Mouse (Mus musculus): ENCODE measurements around the gene Ing3. TPM values are rescaled to one million over a fixed set of nuclear protein-coding genes. Genes with fewer than 3 reads are reported as not detected.
A peak's percentile ranks its signal among the peaks of the same experiment; 100 is the strongest.

The Ing3 gene
- polyA plus RNA-seq, 1 experiment from 2014 or later = 57.7 TPM

- H3K4me2 ChIP-seq (ENCODE audit: low read length) = no peak overlapping the region
- 85% methylated on average over 4 of the region's 4 CpGs for WGBS
- no peak overlapping the region for H3K9ac ChIP-seq (ENCODE audit: low read length)
- H3K9me3 ChIP-seq (replicated peaks; ENCODE audit: control insufficient read depth, low read length) = no peaks in the 10 kb centered on the region
- no peak overlapping the region for H3K4me3 ChIP-seq (ENCODE audit: low read depth, low read length)
- H3K4me1 ChIP-seq (ENCODE audit: control insufficient read depth, insufficient read depth, low read length) = no peaks in the 10 kb centered on the region
- no peak for ATAC-seq
- peaks cover 36% of the 10 kb centered on the region for H3K36me3 ChIP-seq (ENCODE audit: control insufficient read depth, insufficient read depth, low read length)
- H3K27ac ChIP-seq (ENCODE audit: low read depth, low read length) = no peak overlapping the region
- H3K27me3 ChIP-seq (replicated peaks; ENCODE audit: control insufficient read depth, insufficient read depth, low read length) = no peaks in the 10 kb centered on the region
- no peak for DNase-seq (ENCODE audit: low spot score)
These were observed 9.6 kb downstream of the Ing3 start for GRCm38 (mm10) chr6:21958922-21959321.

GRCm38 (mm10) chr6:21959909-21960308 lies 10.5 kb downstream of the Ing3 start:
- Histone ChIP-seq H3K4me2 (ENCODE audit: low read length) (no peak overlapping the region), H3K27ac (ENCODE audit: low read depth, low read length) (no peak overlapping the region), H3K27me3 (replicated peaks; ENCODE audit: control insufficient read depth, insufficient read depth, low read length) (no peaks in the 10 kb centered on the region), H3K9me3 (replicated peaks; ENCODE audit: control insufficient read depth, low read length) (no peaks in the 10 kb centered on the region), H3K4me3 (ENCODE audit: low read depth, low read length) (no peak overlapping the region), H3K4me1 (ENCODE audit: control insufficient read depth, insufficient read depth, low read length) (no peaks in the 10 kb centered on the region), H3K9ac (ENCODE audit: low read length) (no peak overlapping the region), H3K36me3 (ENCODE audit: control insufficient read depth, insufficient read depth, low read length) (peaks cover 32% of the 10 kb centered on the region)
- DNase-seq (ENCODE audit: low spot score) = no peak
- 95% methylated on average over 5 of the region's 5 CpGs for WGBS
- no peak for ATAC-seq

GRCm38 (mm10) chr6:21977532-21977931 lies 28.2 kb downstream of the Ing3 start:
- no peaks in the 10 kb centered on the region for H3K9me3 ChIP-seq (replicated peaks; ENCODE audit: control insufficient read depth, low read length)
- no peak for DNase-seq (ENCODE audit: low spot score)
- no peak overlapping the region for H3K4me3 ChIP-seq (ENCODE audit: low read depth, low read length)
- no peak overlapping the region for H3K9ac ChIP-seq (ENCODE audit: low read length)
- no peak overlapping the region for H3K4me2 ChIP-seq (ENCODE audit: low read length)
- H3K27ac ChIP-seq (ENCODE audit: low read depth, low read length) = no peak overlapping the region
- H3K4me1 ChIP-seq (ENCODE audit: control insufficient read depth, insufficient read depth, low read length) = no peaks in the 10 kb centered on the region
- 90% methylated on average over 2 of the region's 2 CpGs for WGBS
- no peak for ATAC-seq
- peaks cover 22% of the 10 kb centered on the region for H3K36me3 ChIP-seq (ENCODE audit: control insufficient read depth, insufficient read depth, low read length)
- H3K27me3 ChIP-seq (replicated peaks; ENCODE audit: control insufficient read depth, insufficient read depth, low read length) = no peaks in the 10 kb centered on the region

GRCm38 (mm10) chr6:21981114-21981513 lies 31.7 kb downstream of the Ing3 start:
- no peak overlapping the region for H3K9ac ChIP-seq (ENCODE audit: low read length)
- DNase-seq (ENCODE audit: low spot score) = no peak
- no peak overlapping the region for H3K4me2 ChIP-seq (ENCODE audit: low read length)
- no peaks in the 10 kb centered on the region for H3K9me3 ChIP-seq (replicated peaks; ENCODE audit: control insufficient read depth, low read length)
- H3K27me3 ChIP-seq (replicated peaks; ENCODE audit: control insufficient read depth, insufficient read depth, low read length) = 0 out of 2 replicates have a peak, but pooled peaks cover 1% of the 10 kb centered on the region
- H3K4me3 ChIP-seq (ENCODE audit: low read depth, low read length) = no peak overlapping the region
- peaks cover 3% of the 10 kb centered on the region; the same call in 1 of the 2 replicates for H3K4me1 ChIP-seq (ENCODE audit: control insufficient read depth, insufficient read depth, low read length)
- no peak overlapping the region for H3K27ac ChIP-seq (ENCODE audit: low read depth, low read length)
- no peak for ATAC-seq
- 90% methylated on average over 1 of the region's 1 CpGs for WGBS
- H3K36me3 ChIP-seq (ENCODE audit: control insufficient read depth, insufficient read depth, low read length) = no peaks in the 10 kb centered on the region

GRCm38 (mm10) chr6:21984990-21985731 lies 35.8 kb downstream of the Ing3 start:
- DNase-seq (ENCODE audit: low spot score) = peak; percentile 84
- no peaks in the 10 kb centered on the region for H3K9me3 ChIP-seq (replicated peaks; ENCODE audit: control insufficient read depth, low read length)
- ATAC-seq = peak; percentile 35
- H3K4me1 ChIP-seq (ENCODE audit: control insufficient read depth, insufficient read depth, low read length) = peaks cover 3% of the 10 kb centered on the region; the same call in 1 of the 2 replicates
- H3K4me3 ChIP-seq (ENCODE audit: low read depth, low read length) = peak overlapping the region; percentile 40
- no peaks in the 10 kb centered on the region for H3K36me3 ChIP-seq (ENCODE audit: control insufficient read depth, insufficient read depth, low read length)
- no peak overlapping the region for H3K27ac ChIP-seq (ENCODE audit: low read depth, low read length)
- H3K9ac ChIP-seq (ENCODE audit: low read length) = peak overlapping the region; percentile 26; the same call in 1 of the 2 replicates
- H3K27me3 ChIP-seq (replicated peaks; ENCODE audit: control insufficient read depth, insufficient read depth, low read length) = peaks cover 10% of the 10 kb centered on the region; the same call in 1 of the 2 replicates
- 13% methylated on average over 16 of the region's 16 CpGs for WGBS
- H3K4me2 ChIP-seq (ENCODE audit: low read length) = peak overlapping the region; percentile 89

- Histone ChIP-seq H3K36me3 (ENCODE audit: control insufficient read depth, insufficient read depth, low read length) (no peaks in the 10 kb centered on the region), H3K9me3 (replicated peaks; ENCODE audit: control insufficient read depth, low read length) (no peaks in the 10 kb centered on the region), H3K27ac (ENCODE audit: low read depth, low read length) (no peak within 1 kb of the TSS), H3K27me3 (replicated peaks; ENCODE audit: control insufficient read depth, insufficient read depth, low read length) (peaks cover 10% of the 10 kb centered on the region; the same call in 1 of the 2 replicates), H3K4me3 (ENCODE audit: low read depth, low read length) (peak within 1 kb of the TSS; percentile 40), H3K9ac (ENCODE audit: low read length) (peak within 1 kb of the TSS; percentile 26; the same call in 1 of the 2 replicates), H3K4me2 (ENCODE audit: low read length) (peak within 1 kb of the TSS; percentile 89), H3K4me1 (ENCODE audit: control insufficient read depth, insufficient read depth, low read length) (peaks cover 3% of the 10 kb centered on the region; the same call in 1 of the 2 replicates)
- ATAC-seq (peak; percentile 77), DNase-seq (ENCODE audit: low spot score) (peak; percentile 60)
- WGBS = under 1% methylated on average over 38 of the region's 38 CpGs
These were observed 36.6 kb downstream of the Ing3 start, which contains the start of gene Cped1 for GRCm38 (mm10) chr6:21985732-21986540. Gene Cped1, plus strand, starts transcription at chr6:21985916.

- peaks cover 10% of the 10 kb centered on the region; the same call in 1 of the 2 replicates for H3K27me3 ChIP-seq (replicated peaks; ENCODE audit: control insufficient read depth, insufficient read depth, low read length)
- 11% methylated on average over 24 of the region's 24 CpGs for WGBS
- H3K9ac ChIP-seq (ENCODE audit: low read length) = peak overlapping the region; percentile 26; the same call in 1 of the 2 replicates
- DNase-seq (ENCODE audit: low spot score) (no peak), ATAC-seq (0 out of 2 replicates have a peak, but pooled peaks have one; percentile 11)
- peaks cover 3% of the 10 kb centered on the region; the same call in 1 of the 2 replicates for H3K4me1 ChIP-seq (ENCODE audit: control insufficient read depth, insufficient read depth, low read length)
- H3K36me3 ChIP-seq (ENCODE audit: control insufficient read depth, insufficient read depth, low read length) = no peaks in the 10 kb centered on the region
- no peak overlapping the region for H3K27ac ChIP-seq (ENCODE audit: low read depth, low read length)
- H3K9me3 ChIP-seq (replicated peaks; ENCODE audit: control insufficient read depth, low read length) = no peaks in the 10 kb centered on the region
- H3K4me2 ChIP-seq (ENCODE audit: low read length) = peak overlapping the region; percentile 89
- H3K4me3 ChIP-seq (ENCODE audit: low read depth, low read length) = peak overlapping the region; percentile 40; the same call in 1 of the 2 replicates
These were observed 37.4 kb downstream of the Ing3 start for GRCm38 (mm10) chr6:21986660-21987331.

GRCm38 (mm10) chr6:21987554-21987953 lies 38.2 kb downstream of the Ing3 start:
- ATAC-seq = no peak
- 92% methylated on average over 2 of the region's 2 CpGs for WGBS
- Histone ChIP-seq H3K4me2 (ENCODE audit: low read length) (no peak overlapping the region), H3K9me3 (replicated peaks; ENCODE audit: control insufficient read depth, low read length) (no peaks in the 10 kb centered on the region), H3K4me3 (ENCODE audit: low read depth, low read length) (no peak overlapping the region), H3K36me3 (ENCODE audit: control insufficient read depth, insufficient read depth, low read length) (no peaks in the 10 kb centered on the region), H3K27me3 (replicated peaks; ENCODE audit: control insufficient read depth, insufficient read depth, low read length) (peaks cover 10% of the 10 kb centered on the region; the same call in 1 of the 2 replicates), H3K27ac (ENCODE audit: low read depth, low read length) (no peak overlapping the region), H3K4me1 (ENCODE audit: control insufficient read depth, insufficient read depth, low read length) (peaks cover 3% of the 10 kb centered on the region; the same call in 1 of the 2 replicates), H3K9ac (ENCODE audit: low read length) (no peak overlapping the region)
- no peak for DNase-seq (ENCODE audit: low spot score)

Measured in forebrain, embryonic 14.5 days (tissue).